Mouse (Mus musculus) kidney, postnatal 0 days (tissue): ENCODE results near the gene Uaca. TPM values are rescaled to one million over a fixed set of nuclear protein-coding genes. Genes with fewer than 3 reads are reported as not detected.
"Not testable (repeated sequence)": the region's sequence is repeated elsewhere in the genome, so short reads cannot be mapped to it uniquely, and the experiment has no call there.

Experiments used
- ATAC-seq: fragments of 200-750 bp; cut with Nextera tagmentation; replicated peaks from 2 replicates; pipeline ENCODE4 v1.8.0; 2017; ENCODE audit warnings: low read depth, moderate number of reproducible peaks, moderate TSS enrichment, moderate library complexity; ENCODE audit not compliant: low FRiP score
- DNase-seq: peaks from one replicate; pipeline ENCODE4 v3.0.0-alpha.2; 2016; ENCODE audit warnings: low spot score
- H3K27ac ChIP-seq: fragments of 300-500 bp; sonication (generic); 2 replicates; pipeline ENCODE4 v1.5.1; 2014; ENCODE audit warnings: mild to moderate bottlenecking
- H3K27me3 ChIP-seq: fragments of 300-500 bp; sonication (generic); 2 replicates; pipeline ENCODE4 v1.6.1; 2014; ENCODE audit warnings: low read length, mixed read lengths; ENCODE audit not compliant: insufficient read depth
- H3K36me3 ChIP-seq: fragments of 300-500 bp; sonication (generic); 2 replicates; pipeline ENCODE4 v1.6.1; 2014; ENCODE audit warnings: low read length, mixed read lengths; ENCODE audit not compliant: insufficient read depth
- H3K4me1 ChIP-seq: fragments of 300-500 bp; sonication (generic); replicated peaks from 2 replicates; pipeline ENCODE4 v1.6.1; 2014; ENCODE audit warnings: antibody characterized with exemption, low read length, mixed read lengths; ENCODE audit not compliant: insufficient read depth
- H3K4me2 ChIP-seq: fragments of 300-500 bp; sonication (generic); 2 replicates; pipeline ENCODE4 v1.6.1; 2014; ENCODE audit warnings: mild to moderate bottlenecking, low read length, moderate library complexity, mixed read lengths
- H3K4me3 ChIP-seq: fragments of 300-500 bp; sonication (generic); replicated peaks from 2 replicates; pipeline ENCODE4 v1.5.1; 2014; ENCODE audit warnings: low read depth, low read length
- H3K9ac ChIP-seq: fragments of 300-500 bp; sonication (generic); 2 replicates; pipeline ENCODE4 v1.6.1; 2014; ENCODE audit warnings: low read depth, low read length
- H3K9me3 ChIP-seq: fragments of 300-500 bp; sonication (generic); replicated peaks from 2 replicates; pipeline ENCODE4 v1.6.1; 2016; ENCODE audit warnings: low read length, inconsistent platforms, mixed read lengths
- CTCF ChIP-seq: IDR thresholded peaks from 2 replicates; pipeline ENCODE4 v1.5.1; 2016; ENCODE audit warnings: antibody characterized with exemption, low read depth, mild to moderate bottlenecking, moderate library complexity
- WGBS: fragments of 180-500 bp; shearing (Covaris S2); extraction: QIAGEN DNeasy Blood & Tissue Kit; methylation state at CpG from one replicate; pipeline ENCODE4 v1.1.7; 2014; 5-methylcytosine and 5-hydroxymethylcytosine counted together
- polyA plus RNA-seq: library from polyadenylated mRNA; unstranded; fragments of >200 nt; fragmentation: Nextera tagmentation; extraction: Ambion mirVana; gene quantifications from 2 replicates; pipeline ENCODE4 v1.2.1, GENCODE M21; 2015

Gene Uaca
- polyA plus RNA-seq, 1 experiment from 2014 or later = 26.9 TPM

DNA sequence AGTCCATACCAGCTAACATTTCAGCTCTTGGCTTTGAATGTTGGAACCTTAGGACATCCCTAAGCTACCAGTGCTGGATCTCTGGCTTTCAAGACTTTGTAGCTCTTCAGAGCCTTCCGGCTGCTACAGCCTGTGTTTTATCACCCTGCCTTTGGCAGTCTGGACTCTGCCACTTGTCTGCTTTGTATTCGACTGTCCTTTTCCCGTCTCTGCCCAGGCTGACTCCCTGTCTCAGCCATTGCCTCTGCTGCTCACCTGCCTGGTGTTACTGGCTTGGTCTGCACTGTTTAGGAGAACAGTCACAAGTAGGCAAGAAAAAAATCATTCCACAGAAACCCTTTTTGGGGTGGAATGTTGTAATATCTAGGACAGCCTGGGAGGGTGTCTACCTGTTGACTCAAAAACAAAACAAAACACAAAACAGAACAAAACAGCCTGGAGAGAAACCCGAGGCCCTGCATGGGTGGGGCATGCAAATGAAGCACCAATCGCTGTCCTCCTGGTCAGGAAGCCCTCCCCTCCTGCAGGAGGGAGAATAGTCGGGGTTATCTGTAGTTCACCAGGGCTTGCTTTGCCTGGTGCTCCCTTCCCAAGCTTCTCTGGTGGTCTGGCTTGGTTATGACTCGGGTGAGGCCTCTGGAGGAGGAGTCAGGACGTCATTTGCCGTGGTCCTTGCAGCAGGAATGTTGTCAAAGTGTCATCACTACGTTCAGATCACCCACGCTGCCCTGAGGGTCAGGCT lies 19.0 kb downstream of the Uaca start:
- Histone ChIP-seq H3K4me1 (peaks cover 14% of the 10 kb centered on the region; the same call in 1 of the 2 replicates), H3K27ac (peak overlapping the region; percentile 71), H3K4me3 (no peak overlapping the region), H3K9me3 (no peaks in the 10 kb centered on the region), H3K9ac (peak overlapping the region; percentile 40; the same call in 1 of the 2 replicates), H3K36me3 (no peaks in the 10 kb centered on the region), H3K4me2 (peak overlapping the region; percentile 47), H3K27me3 (no peaks in the 10 kb centered on the region)
- DNase-seq = peak; percentile 92
- 4% methylated on average over 11 of the region's 11 CpGs for WGBS
- peak; percentile 88; the same call in 1 of the 2 replicates for ATAC-seq
- TF ChIP-seq CTCF = peak; percentile 9; the same call in 1 of the 2 replicates

DNA sequence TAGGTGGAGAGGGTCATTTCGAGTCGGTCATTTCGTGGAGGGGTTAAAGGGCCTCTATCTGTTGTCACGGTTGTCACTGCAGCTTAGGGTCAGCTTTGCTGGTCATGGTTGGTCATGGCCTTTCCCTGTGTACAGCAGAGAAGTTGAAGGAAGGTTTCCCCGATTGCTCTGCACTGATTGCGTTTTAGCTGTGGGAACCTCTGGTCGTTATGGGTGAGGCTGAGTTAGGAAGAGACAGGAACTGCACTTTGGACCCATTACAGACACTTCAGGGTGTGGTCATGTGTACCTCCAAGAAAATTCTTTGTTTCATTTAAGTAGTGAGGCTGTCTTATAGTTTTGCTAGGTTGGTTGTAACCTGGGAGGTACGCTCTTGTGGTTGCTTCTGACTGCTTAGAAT lies 21.2 kb downstream of the Uaca start:
- H3K9ac ChIP-seq = no peak overlapping the region
- H3K27me3 ChIP-seq = no peaks in the 10 kb centered on the region
- no peak overlapping the region for H3K27ac ChIP-seq
- H3K4me1 ChIP-seq = peaks cover 14% of the 10 kb centered on the region; the same call in 1 of the 2 replicates
- no peak overlapping the region for H3K4me3 ChIP-seq
- H3K4me2 ChIP-seq = no peak overlapping the region
- DNase-seq (no peak), ATAC-seq (no peak)
- no peak for TF ChIP-seq CTCF
- H3K9me3 ChIP-seq = no peaks in the 10 kb centered on the region
- no peaks in the 10 kb centered on the region for H3K36me3 ChIP-seq
- 81% methylated on average over 8 of the region's 8 CpGs for WGBS

DNA sequence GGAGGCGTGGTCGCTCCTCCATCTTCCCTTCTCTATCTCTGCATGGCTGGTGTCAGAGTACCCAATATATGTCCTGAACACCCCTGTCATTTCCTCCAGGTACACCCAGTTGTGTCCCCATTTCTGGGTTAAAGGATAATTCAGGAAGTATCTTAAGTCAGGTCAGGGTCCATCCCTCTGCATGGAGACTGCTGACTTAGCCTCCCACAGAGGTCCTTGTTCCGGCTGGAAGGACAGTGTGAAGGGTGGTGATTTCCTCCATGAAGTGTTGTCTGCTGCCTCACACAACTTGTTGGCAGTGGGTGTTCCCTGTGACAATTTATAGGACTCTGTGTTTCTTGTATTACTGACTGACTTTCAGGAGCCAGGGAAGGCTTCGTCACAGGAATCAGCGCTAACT lies 23.2 kb downstream of the Uaca start:
- H3K9me3 ChIP-seq = no peaks in the 10 kb centered on the region
- H3K4me3 ChIP-seq = no peak overlapping the region
- DNase-seq (no peak), ATAC-seq (no peak)
- TF ChIP-seq CTCF = no peak
- peaks cover 14% of the 10 kb centered on the region for H3K4me1 ChIP-seq
- H3K4me2 ChIP-seq = no peak overlapping the region
- no peaks in the 10 kb centered on the region for H3K36me3 ChIP-seq
- H3K27ac ChIP-seq = peak overlapping the region; percentile 13; the same call in 1 of the 2 replicates
- no peaks in the 10 kb centered on the region for H3K27me3 ChIP-seq
- H3K9ac ChIP-seq = no peak overlapping the region
- WGBS = 65% methylated on average over 5 of the region's 5 CpGs

DNA sequence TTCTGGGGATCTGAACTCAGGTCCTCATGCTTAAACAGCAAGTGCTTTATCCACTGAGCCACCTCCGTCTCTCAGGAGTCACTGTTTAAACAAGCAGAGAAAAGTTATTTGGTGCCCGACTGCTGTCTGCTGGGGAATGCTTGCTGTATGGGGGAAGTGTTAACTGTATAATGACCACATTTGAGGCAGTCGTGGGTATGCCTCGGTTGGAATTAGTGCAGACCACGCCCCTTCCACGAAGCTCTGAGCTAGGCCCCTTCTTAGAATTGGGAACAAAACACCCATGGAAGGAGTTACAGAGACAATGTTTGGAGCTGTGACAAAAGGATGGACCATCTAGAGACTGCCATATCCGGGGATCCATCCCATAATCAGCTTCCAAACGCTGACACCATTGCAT lies 24.2 kb downstream of the Uaca start:
- H3K4me1 ChIP-seq, H3K9ac ChIP-seq, H3K27ac ChIP-seq, DNase-seq, H3K36me3 ChIP-seq, ATAC-seq, H3K4me3 ChIP-seq, H3K27me3 ChIP-seq, H3K9me3 ChIP-seq, H3K4me2 ChIP-seq: not testable (repeated sequence)
- WGBS = 52% methylated on average over 7 of the region's 8 CpGs

DNA sequence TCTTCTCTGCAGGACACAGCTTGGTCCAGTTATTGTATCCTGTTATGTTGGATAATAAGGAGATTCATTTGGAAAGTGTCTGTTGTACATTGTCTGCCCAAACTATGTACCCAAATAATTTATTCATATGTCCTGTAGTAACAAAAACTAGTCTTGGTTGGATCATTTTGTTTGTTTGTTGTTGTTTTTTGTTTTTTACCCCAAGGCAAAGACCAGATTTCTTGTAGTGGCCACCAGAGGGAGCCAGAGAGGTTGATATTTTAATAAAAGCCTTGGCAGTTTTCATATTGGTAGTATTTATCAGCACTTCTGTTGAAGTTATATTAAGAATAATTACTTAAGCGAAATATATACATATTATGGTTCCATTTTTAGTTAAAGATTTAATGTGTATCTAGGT lies 25.0 kb downstream of the Uaca start:
- WGBS = 11% methylated on average over 1 of the region's 1 CpGs
- DNase-seq (peak; percentile 82), ATAC-seq (no peak)
- Histone ChIP-seq H3K4me2 (no peak overlapping the region), H3K9me3 (no peaks in the 10 kb centered on the region), H3K9ac (no peak overlapping the region), H3K27ac (no peak overlapping the region), H3K36me3 (no peaks in the 10 kb centered on the region), H3K27me3 (no peaks in the 10 kb centered on the region), H3K4me3 (no peak overlapping the region), H3K4me1 (peaks cover 2% of the 10 kb centered on the region; the same call in 1 of the 2 replicates)
- peak; percentile 75 for TF ChIP-seq CTCF

DNA sequence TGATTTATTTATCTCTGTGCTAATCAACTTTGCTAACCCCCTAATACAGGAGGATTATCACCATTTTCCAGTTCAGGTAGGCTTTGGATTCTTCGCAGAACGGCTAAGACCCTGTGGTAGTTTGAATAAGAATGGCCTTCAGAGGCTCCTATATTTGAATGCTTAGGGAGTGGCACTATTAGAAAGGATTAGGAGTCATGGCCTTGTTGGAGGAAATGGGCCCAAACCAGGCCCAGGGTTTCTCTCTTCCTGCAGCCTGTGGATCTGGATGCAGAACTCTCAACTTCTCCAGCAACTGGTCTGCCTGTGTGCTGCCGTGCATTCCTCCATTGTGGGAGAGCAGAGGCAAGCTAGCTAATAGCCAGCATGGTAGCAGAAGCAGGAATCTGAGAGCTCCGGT lies 27.2 kb downstream of the Uaca start:
- Histone ChIP-seq H3K9me3 (no peaks in the 10 kb centered on the region), H3K4me1 (no peaks in the 10 kb centered on the region; the same call in 1 of the 2 replicates), H3K27me3 (no peaks in the 10 kb centered on the region), H3K4me3 (no peak overlapping the region), H3K36me3 (0 out of 2 replicates have a peak, but pooled peaks cover 3% of the 10 kb centered on the region), H3K9ac (no peak overlapping the region), H3K4me2 (no peak overlapping the region), H3K27ac (no peak overlapping the region)
- 92% methylated on average over 4 of the region's 4 CpGs for WGBS
- ATAC-seq (no peak), DNase-seq (no peak)
- no peak for TF ChIP-seq CTCF
